7 mouse cellular contexts compared by ENCODE assay signal in genomic region chr19:10634106-10634871, GRCm38 (mm10). TPM values are rescaled to one million over a fixed set of nuclear protein-coding genes. Genes with fewer than 3 reads are reported as not detected.
DNase-seq lines count a peak whose midpoint lies in the region; ATAC-seq and TF ChIP-seq lines count a peak whose summit lies in the region.

Gene Vwce (plus strand): TSS chr19:10634213.

- no peaks in the 10 kb centered on the region for H3K27me3 ChIP-seq in forebrain, postnatal 0 days (ENCODE audit: insufficient read depth, low read length)
- no peaks in the 10 kb centered on the region for H3K27me3 ChIP-seq in hindbrain, embryonic 15.5 days

- peak; percentile 50 for TF ChIP-seq CTCF in forebrain, postnatal 0 days (IDR thresholded peaks at IDR 0.05; ENCODE audit: low read depth)

- H3K9me3 ChIP-seq in forebrain, postnatal 0 days (ENCODE audit: low read length): no peaks in the 10 kb centered on the region
- no peaks in the 10 kb centered on the region for H3K9me3 ChIP-seq in hindbrain, embryonic 15.5 days

- H3K4me3 ChIP-seq in forebrain, postnatal 0 days (ENCODE audit: low read depth, low read length): peak within 1 kb of the TSS; percentile 37
- peak within 1 kb of the TSS; percentile 42 for H3K4me3 ChIP-seq in hindbrain, embryonic 15.5 days

- 0 out of 2 replicates have a peak within 1 kb of the TSS, but pooled peaks have one; percentile 2 for H3K27ac ChIP-seq in forebrain, postnatal 0 days (ENCODE audit: low read depth, low read length)
- H3K27ac ChIP-seq in hindbrain, embryonic 15.5 days (replicated peaks): no peak within 1 kb of the TSS

- ATAC-seq in forebrain, postnatal 0 days: peak; percentile 73
- ATAC-seq in hindbrain, embryonic 15.5 days (ENCODE audit: low FRiP score, low read depth): peak; percentile 87

- 2% methylated on average over 32 of the region's 32 CpGs for WGBS in forebrain, postnatal 0 days
- 2% methylated on average over 32 of the region's 32 CpGs for WGBS in hindbrain, embryonic 15.5 days

- peak; percentile 28 for DNase-seq in adrenal gland, adult 8-10 months
- peak; percentile 45 for DNase-seq in cerebellum, adult 8-10 months
- peak; percentile 60 for DNase-seq in forebrain, postnatal 0 days
- peak; percentile 28 to 39 for DNase-seq in layer of hippocampus, postnatal 36 days
- peak; percentile 26 for DNase-seq in lung, postnatal 14 days
- DNase-seq in right cerebral cortex, postnatal 14 days: peak; percentile 43

- peaks cover 16% of the 10 kb centered on the region for H3K36me3 ChIP-seq in forebrain, postnatal 0 days (ENCODE audit: insufficient read depth)
- peaks cover 12% of the 10 kb centered on the region for H3K36me3 ChIP-seq in hindbrain, embryonic 15.5 days

- peaks cover 9% of the 10 kb centered on the region; the same call in 1 of the 2 replicates for H3K4me1 ChIP-seq in forebrain, postnatal 0 days (ENCODE audit: insufficient read depth)
- H3K4me1 ChIP-seq in hindbrain, embryonic 15.5 days (replicated peaks): peaks cover 17% of the 10 kb centered on the region

- H3K9ac ChIP-seq in forebrain, postnatal 0 days: peak within 1 kb of the TSS; percentile 54
- peak within 1 kb of the TSS; percentile 41 for H3K9ac ChIP-seq in hindbrain, embryonic 15.5 days

- peak within 1 kb of the TSS; percentile 92 for H3K4me2 ChIP-seq in forebrain, postnatal 0 days (ENCODE audit: low read depth)
- H3K4me2 ChIP-seq in hindbrain, embryonic 15.5 days: peak within 1 kb of the TSS; percentile 89

RNA-seq across cellular contexts. Expression of gene Vwce, which starts in this region (rescaled TPM):
- total RNA-seq in adrenal gland, adult 8-10 months (2022): 1 to 10 TPM in 1 of 4 experiments, under 1 TPM in 2, not detected in 1; 0.06 to 1.7 (median 0.59) TPM
- total RNA-seq in forebrain, postnatal 0 days (2014; rRNA removed): 1.5 and 1.7 TPM in 2 replicates
- polyA plus RNA-seq in forebrain, postnatal 0 days (2015; fragmentation: Nextera tagmentation; extraction: Ambion mirVana): 0.44 and 0.88 TPM in 2 replicates
- 0.94 and 1.3 TPM in 2 replicates for polyA plus RNA-seq in hindbrain, embryonic 15.5 days (2015; fragmentation: Nextera tagmentation; extraction: Ambion mirVana)
- total RNA-seq in layer of hippocampus, postnatal 36 days (2021): under 1 TPM; 0.30 to 0.32 TPM

Comparison
In these comparisons a context has a peak if more than half of its experiments do, and no peak if none do; other contexts are left out.
1. Peak in DNase-seq in layer of hippocampus, postnatal 36 days; RNA of the gene not detected or under 1 TPM.